Mouse (Mus musculus): Measurements from ENCODE around the gene Shisal2a.
A peak's percentile ranks its signal among the peaks of the same experiment; 100 is the strongest.

Gene Shisal2a

DNA sequence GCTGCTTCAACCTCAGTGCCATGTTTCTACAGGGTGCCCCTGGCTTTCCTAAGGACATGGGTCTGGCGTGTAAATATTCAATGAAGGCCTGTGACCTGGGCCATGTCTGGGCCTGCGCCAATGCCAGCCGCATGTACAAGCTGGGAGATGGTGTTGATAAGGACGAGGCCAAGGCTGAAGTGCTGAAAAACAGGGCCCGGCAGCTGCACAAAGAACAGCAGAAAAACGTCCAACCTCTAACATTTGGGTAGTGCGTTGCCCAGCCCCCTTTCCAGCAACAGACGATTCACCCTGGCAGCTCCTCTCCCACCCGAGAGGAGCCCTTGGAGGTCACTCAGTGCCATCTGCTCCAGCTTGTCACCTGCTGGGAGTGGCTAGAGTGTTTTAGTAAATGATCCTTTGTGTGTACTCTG lies 44.8 kb downstream of the Shisal2a start:
- no peak for DNase-seq (ENCODE audit: low read depth, low spot score)

DNA sequence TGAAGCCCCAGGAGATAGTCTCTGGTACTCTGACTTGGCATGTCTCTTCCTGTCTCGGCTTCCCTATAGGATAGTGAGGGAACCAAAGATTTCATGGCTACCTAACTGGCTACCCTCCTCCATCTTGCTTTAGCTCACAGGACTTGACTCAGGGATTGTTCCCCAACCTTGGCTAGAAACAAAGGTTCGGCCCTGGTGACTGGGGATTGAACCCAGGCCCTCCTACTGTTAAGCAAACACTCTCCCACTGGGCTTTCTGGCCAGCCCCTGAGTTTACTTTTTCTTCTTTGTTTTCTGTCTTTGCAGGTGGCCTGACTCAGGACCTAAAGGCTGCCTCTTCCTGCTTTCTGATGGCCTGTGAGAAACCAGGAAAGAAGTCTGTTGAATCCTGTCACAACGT lies 45.3 kb downstream of the Shisal2a start:
- no peak for DNase-seq (ENCODE audit: low read depth, low spot score)

DNA sequence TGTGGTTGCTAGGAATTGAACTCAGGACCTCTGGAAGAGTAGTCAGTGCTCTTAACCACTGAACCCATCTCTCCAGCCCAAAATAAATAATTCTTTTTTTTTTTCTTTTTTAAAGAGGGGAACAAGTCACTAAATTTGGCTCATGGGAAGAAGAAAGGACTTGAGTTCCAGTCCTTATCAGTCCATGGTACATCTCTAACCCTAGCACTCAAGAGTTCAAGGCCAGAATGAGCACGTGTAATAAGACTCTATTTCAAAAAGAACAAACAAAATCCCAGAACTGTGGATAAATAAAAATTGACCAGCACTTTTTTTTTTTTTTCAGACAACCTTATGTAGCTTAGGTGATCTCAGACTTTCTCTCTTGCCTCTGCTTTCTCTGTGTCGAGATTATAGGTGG lies 46.4 kb downstream of the Shisal2a start:
- no peak for DNase-seq (ENCODE audit: low read depth, low spot score)

DNA sequence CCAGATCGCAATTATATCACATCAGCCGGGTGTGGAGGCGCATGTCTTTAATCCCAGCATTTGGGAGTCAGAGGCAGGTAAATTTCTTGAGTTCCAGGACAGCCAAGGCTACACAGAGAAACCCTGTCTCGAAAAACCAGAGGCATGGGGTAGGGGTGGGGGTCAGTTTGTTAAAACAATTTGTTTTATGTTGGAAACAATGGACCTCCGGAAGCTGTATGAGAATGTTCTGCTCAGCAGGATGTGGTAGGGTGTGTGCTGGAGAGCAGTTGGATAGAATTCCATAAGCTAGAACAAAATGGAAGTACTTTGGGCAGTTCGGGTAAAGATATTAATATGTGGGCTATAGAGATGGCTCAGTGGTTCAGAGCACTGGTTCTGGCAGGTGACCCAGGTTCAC lies 47.7 kb downstream of the Shisal2a start:
- no peak for DNase-seq (ENCODE audit: low read depth, low spot score)

DNA sequence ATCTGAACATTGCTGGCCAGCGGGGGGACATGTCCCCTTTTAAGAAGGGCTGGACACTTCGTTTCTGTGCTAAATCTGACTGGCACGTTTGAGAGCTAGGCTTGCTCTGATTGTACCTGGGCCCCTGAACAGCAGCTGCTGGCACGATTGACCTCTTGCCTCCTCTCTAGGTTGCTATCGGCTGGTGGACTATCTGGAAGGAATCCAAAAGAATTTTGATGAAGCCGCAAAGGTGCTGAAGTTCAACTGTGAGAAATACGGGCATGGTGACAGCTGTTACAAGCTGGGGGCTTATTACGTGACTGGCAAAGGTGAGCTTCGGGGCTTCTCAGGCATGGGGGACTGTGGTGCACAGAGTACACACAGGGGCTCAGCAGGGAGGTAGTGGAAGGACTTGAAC lies 51.1 kb downstream of the Shisal2a start:
- no peak for DNase-seq (ENCODE audit: low read depth, low spot score)

DNA sequence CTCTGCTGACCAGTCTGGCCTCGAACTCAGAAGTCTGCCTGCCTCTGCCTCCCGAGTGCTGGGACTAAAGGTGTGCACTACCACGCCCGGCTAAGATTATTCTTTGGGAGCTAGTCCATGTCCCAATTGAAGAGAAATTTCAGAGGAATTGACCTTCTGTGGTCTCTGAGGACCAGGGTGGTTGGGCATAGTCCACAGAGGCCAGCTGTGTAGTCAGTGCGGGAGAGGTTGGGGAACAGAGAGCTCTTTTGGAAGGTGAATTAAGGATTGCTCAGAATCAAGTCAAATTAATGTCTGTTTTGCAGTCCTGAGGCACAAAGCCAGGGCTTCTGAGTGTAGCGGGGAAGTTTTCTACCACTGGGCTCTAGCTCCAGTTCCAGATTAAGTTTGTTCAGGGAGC lies 53.3 kb downstream of the Shisal2a start:
- no peak for DNase-seq (ENCODE audit: low read depth, low spot score)

DNA sequence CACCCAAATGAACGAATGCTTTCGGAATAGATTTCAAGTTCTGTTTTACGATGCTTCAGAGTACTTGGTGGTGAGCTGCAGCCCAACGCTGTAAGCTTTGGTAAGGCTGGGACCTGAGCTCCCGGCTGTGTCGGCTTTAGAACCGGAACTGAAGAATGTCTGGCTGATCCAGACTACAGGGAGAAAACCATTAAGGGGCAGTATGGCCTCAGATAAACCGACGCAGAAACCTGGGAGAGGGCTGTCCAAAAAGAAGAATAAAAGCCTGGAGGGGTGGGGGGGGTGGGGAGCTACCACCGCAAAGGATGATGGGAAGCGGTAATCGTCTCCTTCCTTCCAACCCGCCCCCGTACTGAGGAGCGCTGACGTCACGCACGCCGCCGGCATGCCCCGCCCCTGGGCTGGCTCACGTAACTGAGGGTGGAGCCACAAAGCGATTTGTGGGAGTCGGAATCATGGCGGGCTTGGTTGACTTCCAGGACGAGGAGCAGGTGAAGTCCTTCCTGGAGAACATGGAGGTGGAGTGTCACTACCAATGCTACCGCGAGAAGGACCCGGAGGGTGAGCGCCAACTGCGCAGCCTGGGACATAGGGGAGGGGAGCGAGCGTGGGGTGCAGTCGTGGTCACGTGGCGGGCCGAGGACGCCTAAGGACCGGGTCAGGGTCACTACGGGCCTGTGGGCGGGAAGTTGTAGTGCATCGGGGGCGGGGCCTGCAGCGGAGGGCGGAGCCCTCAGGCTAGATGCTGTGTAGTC lies 55.2 kb downstream of the Shisal2a start, which contains the start of gene Coa7:
Gene Coa7 (plus strand): TSS at position 411 of the 755 bp plus-strand sequence.
- peak; percentile 97 for DNase-seq (ENCODE audit: low read depth, low spot score)

DNA sequence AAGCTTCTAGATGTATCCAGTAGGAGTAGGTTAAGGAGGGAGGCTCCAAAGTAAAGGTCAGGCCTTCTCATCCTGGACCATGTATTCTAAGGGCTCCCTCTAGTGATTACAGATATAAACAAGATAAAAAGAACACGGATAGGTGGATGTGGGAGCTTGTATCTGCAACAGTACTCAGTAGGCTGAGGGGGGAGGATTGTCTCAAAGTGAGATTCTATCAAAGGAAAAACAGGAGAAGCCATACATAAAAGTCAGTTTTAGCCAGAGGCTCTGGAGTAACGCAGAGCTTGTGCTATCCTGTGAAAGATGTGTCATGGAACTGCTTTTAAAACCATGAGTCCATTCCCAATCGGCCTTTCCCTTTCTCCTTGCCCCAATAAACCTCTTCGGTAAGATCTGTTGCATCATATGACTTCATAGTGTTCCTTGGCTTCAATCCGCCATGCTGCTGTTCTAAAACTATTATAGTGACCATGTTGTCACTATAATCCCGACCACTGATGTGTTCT lies 56.0 kb downstream of the Shisal2a start:
- peak; percentile 34 for DNase-seq (ENCODE audit: low read depth, low spot score)

DNA sequence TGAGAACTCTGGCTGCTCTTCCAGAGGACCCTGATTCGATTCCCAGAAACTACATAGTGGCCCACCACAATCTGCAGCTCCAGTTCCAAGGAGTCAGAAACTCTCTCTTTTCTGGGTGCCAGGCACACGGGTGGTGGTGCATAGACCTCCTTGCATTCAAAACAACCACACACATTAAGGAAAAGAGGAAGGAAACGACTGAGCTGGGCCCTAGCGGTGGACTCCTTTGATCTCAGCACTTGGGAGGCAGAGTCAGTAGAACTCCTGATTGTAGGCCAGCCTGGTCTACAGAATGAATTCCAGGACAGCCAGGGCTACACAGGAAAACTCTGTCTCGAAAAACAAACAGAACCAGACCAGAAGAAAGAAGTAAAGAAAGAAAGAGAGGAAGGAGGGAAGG lies 59.6 kb downstream of the Shisal2a start:
- DNase-seq (ENCODE audit: low read depth, low spot score): no peak

DNA sequence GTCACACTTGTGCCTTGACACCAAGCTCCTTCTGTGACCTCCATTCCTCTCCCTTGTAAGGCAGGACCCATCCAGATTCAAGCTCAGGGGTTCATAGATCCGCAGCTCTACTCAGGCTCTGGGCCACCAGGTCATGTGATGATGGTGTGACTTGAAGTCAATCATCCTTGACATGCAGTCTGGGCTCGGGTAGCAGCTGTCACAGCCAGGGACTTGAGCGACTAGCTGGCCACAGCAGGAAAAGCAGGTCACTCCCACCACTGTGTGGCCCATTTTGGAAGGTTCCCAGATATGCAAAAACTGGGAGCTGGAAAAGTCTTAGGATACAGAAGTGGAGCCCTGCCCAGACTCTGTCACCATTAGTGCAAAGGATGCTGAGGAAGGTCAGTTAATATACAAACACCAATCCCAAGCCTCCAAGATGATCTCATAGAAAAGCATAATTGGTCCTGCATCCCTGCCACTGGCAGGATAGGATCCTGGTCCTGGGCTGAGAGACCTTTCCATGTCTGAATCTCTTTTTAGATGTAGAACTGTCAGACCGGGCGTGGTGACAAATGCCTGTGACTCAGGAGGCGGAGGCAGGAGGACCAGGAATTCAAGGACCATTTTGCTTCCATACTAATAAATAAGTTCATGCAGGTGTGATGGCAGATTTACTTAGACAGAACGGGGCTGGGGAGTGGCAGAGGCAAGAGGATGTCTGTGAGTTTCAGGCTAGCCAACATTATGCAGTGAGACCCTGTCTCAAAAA lies 62.3 kb downstream of the Shisal2a start:
- no peak for DNase-seq (ENCODE audit: low read depth, low spot score)

DNA sequence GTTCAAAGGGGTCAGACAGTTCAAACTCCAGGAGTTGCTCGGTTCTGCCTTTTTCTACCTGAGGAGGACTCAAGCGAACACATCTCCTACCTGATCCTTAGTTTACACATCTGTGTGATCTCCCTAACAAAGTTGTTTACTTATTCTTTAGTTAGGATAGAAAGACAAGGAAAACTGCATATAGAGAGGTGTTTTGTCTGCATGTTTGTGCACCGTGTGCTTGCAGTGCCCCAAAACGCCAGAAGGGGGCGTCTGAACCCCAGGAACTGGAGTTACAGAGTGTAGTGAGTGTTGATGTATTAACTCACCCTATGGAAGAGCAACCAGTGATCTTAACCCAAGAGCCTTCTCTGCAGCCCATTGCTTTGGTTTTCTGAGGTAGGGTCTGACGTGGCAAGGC lies 63.4 kb downstream of the Shisal2a start:
- no peak for DNase-seq (ENCODE audit: low read depth, low spot score)

DNA sequence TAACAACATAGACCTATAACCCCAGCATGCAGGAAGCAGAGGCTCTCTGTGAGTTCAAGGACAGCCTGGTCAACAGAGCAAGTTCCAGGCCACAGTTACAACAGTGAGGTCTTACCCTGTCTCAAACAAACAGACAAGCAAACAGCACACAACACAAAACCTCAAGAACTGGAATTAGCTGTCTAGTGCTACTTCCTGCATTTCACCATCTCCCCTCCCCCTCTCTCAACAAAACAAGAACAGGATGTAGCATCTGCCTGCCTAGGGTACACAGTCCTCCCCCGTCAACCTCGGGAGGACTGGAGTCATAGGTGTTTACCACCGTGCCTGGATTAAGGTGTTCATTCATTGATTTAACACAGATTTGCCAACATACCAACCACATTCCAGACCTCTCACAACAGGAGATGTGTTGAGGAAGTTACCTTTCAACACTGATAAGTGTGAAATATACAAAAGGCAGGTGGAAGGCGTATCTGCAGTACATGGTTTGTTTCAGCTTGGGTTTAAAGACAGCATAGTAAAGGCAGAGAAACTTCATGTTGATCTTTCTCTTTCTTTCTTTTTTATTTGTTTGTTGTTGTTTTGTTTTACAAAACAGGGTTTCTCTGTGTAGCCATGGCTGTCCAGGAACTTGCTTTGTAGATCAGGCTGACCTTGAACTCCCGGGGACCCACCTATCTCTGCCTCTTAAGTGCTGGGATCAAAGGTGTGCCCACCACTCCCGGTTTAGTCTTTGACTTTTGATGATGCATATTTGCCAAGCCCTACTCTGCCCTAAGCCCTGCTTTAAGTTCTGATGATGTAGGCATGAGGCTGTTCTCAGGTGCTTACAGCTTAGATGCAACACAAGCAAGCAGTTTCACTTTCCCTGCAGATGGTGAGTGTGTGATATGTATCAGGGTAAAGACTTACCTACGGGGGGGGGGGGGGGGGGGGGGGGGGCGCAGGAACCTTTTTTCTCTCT lies 64.2 kb downstream of the Shisal2a start:
- no peak for DNase-seq (ENCODE audit: low read depth, low spot score)

Measured in forelimb bud, embryonic 11.5 days (tissue).